Mouse (Mus musculus): ENCODE results near the gene Cd81. TPM values are rescaled to one million over a fixed set of nuclear protein-coding genes. Genes with fewer than 3 reads are reported as not detected.
A peak's percentile ranks its signal among the peaks of the same experiment; 100 is the strongest.

The Cd81 gene
- polyA plus RNA-seq (2015; fragmentation: Nextera tagmentation; extraction: Ambion mirVana): 439 and 445 TPM in 2 replicates

GRCm38 (mm10) chr7:143052626-143053007, at the start of gene Cd81:
Gene Cd81 (plus strand): TSS chr7:143052739.
- Histone ChIP-seq H3K27ac (replicated peaks) (peak within 1 kb of the TSS; percentile 86), H3K36me3 (no peaks in the 10 kb centered on the region), H3K9ac (peak within 1 kb of the TSS; percentile 95), H3K4me2 (peak within 1 kb of the TSS; percentile 71), H3K4me1 (replicated peaks) (peaks cover 50% of the 10 kb centered on the region), H3K4me3 (peak within 1 kb of the TSS; percentile 90), H3K9me3 (no peaks in the 10 kb centered on the region), H3K27me3 (no peaks in the 10 kb centered on the region)
- peak; percentile 74 for ATAC-seq (ENCODE audit: low FRiP score, low read depth)
- whole genome bisulfite sequencing: 0% methylated on average over 37 of the region's 37 CpGs

DNA sequence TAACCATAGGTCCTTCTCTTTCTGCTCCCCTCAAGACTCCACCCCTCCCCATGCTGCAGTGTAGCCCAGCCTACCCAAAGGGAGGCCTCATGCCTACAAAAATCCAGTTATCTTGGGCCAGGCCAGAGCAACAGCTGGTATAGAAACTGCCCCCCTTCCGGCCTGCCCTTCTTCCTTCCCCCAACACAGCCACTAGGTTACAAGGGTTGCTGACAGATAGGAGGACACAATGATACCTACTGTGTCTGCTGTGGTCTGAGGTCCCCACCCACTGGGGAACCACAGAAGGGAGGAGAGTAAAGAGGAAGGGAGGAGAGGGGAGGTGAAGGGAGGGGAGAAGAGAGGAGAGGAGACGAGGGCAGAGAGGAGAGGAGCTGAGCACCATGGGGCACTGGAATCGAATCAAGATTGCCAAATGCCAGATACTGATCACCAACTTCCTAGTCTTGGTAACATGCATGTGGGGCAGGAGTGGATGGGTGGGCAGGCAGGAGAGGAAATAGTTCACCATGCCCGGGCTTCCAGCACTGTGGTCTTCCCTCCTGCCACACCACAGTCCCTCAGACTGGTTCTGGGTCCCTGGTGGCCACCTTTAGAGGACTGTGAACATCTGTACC, 47.7 kb upstream of the Cd81 start, which contains the start of gene Tspan32:
TSS of gene Tspan32 (plus strand) at position 320 of the 617 bp plus-strand sequence.
- H3K9me3 ChIP-seq: no peaks in the 10 kb centered on the region
- no peak for ATAC-seq (ENCODE audit: low FRiP score, low read depth)
- H3K4me2 ChIP-seq: no peak within 1 kb of the TSS
- H3K9ac ChIP-seq: no peak within 1 kb of the TSS
- no peak within 1 kb of the TSS for H3K4me3 ChIP-seq
- no peaks in the 10 kb centered on the region for H3K36me3 ChIP-seq
- WGBS: 76% methylated on average over 4 of the region's 4 CpGs
- H3K4me1 ChIP-seq (replicated peaks): peaks cover 16% of the 10 kb centered on the region
- H3K27ac ChIP-seq (replicated peaks): no peak within 1 kb of the TSS
- H3K27me3 ChIP-seq: no peaks in the 10 kb centered on the region

GRCm38 (mm10) chr7:143005344-143006096, 47.0 kb upstream of the Cd81 start:
- no peak overlapping the region for H3K27ac ChIP-seq (replicated peaks)
- H3K9ac ChIP-seq: no peak overlapping the region
- H3K4me3 ChIP-seq: no peak overlapping the region
- WGBS: 88% methylated on average over 6 of the region's 6 CpGs
- no peaks in the 10 kb centered on the region for H3K9me3 ChIP-seq
- H3K4me1 ChIP-seq (replicated peaks): peaks cover 17% of the 10 kb centered on the region
- no peak overlapping the region for H3K4me2 ChIP-seq
- no peak for ATAC-seq (ENCODE audit: low FRiP score, low read depth)
- H3K36me3 ChIP-seq: no peaks in the 10 kb centered on the region
- H3K27me3 ChIP-seq: no peaks in the 10 kb centered on the region

DNA sequence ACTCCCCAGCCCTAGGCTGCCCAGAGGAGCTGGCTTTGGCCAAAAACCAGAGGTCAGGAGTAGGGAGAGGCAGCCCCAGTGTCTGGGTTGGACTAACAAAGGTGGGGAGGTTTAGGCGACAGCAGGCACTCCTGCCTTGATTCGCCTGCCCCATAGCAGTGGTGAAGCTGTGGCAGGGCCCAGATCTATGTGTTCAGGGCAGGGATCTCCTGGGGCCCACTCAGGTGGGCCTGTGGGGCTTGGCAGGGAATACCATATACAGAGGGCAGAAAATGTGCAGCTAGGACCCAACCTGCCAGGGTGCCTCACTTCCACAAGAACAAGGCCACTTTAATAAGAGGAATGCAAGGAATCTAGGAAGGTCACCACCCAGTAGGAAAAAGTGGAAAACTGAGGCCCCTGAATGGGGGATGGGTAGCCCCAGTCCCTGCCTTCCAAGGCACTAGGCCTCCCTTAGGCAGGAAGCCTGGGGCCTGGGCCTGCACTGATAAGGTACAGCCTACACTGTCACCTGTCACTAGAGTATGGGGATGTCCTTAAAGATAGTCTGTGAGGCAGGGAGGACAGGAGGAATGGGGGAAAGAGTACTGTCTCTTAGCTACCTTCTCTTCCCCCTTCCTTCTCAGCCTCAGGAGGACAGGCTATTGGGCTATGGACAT, 46.3 kb upstream of the Cd81 start:
- Histone ChIP-seq H3K9ac (no peak overlapping the region), H3K4me2 (no peak overlapping the region), H3K27ac (replicated peaks) (no peak overlapping the region), H3K27me3 (no peaks in the 10 kb centered on the region), H3K4me1 (replicated peaks) (peaks cover 17% of the 10 kb centered on the region), H3K36me3 (no peaks in the 10 kb centered on the region), H3K9me3 (no peaks in the 10 kb centered on the region), H3K4me3 (no peak overlapping the region)
- no peak for ATAC-seq (ENCODE audit: low FRiP score, low read depth)
- 70% methylated on average over 2 of the region's 2 CpGs for WGBS

DNA sequence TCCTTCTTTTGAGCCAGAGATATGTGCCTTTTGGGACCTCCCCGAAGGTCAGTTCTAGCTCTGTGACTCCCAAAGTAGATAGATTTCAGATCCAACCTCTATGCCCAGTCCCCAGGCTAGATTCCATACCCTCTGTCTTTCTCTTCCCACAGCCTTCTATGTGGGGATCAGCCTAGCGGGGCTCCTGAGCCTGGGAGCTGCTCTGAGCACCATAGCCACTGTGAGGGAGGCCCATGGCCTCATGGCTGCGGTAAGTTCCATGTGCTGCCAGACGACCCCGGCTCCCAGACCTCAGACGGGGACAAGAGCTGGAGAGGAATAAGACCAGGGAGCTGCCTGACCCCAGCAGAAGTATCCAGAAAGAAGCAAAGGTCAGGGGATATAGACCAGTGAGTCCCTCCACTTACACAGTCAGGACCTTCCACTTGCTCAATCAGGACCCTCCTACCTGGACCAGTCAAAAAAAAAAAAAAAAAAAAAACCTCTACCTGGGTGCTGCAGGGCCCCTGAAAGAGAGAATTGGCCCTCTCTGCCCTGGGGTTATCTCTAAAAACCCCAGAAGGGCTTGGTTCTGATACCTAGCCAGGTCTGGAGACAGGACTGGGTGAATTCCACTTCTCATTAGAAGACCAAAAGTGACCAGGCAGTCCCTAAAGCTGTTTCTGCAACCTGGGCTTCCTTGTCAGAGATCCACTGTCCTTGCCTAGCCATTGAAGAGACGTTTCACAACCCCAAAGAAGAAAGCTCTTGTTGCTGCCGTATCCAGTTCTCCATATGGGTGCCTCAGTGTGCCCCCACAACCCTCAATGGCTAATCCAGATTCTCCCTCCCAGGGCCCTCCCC, 45.6 kb upstream of the Cd81 start:
- H3K27me3 ChIP-seq: no peaks in the 10 kb centered on the region
- H3K9me3 ChIP-seq: no peaks in the 10 kb centered on the region
- H3K4me3 ChIP-seq: no peak overlapping the region
- no peak overlapping the region for H3K4me2 ChIP-seq
- H3K36me3 ChIP-seq: no peaks in the 10 kb centered on the region
- H3K9ac ChIP-seq: no peak overlapping the region
- WGBS: 91% methylated on average over 8 of the region's 8 CpGs
- no peak overlapping the region for H3K27ac ChIP-seq (replicated peaks)
- peaks cover 18% of the 10 kb centered on the region for H3K4me1 ChIP-seq (replicated peaks)
- ATAC-seq (ENCODE audit: low FRiP score, low read depth): no peak

- peak overlapping the region; percentile 72 for H3K27ac ChIP-seq (replicated peaks)
- H3K4me3 ChIP-seq: no peak overlapping the region
- WGBS: 34% methylated on average over 17 of the region's 17 CpGs
- peaks cover 24% of the 10 kb centered on the region for H3K4me1 ChIP-seq (replicated peaks)
- no peak overlapping the region for H3K4me2 ChIP-seq
- no peak overlapping the region for H3K9ac ChIP-seq
- ATAC-seq (ENCODE audit: low FRiP score, low read depth): peak; percentile 72
- no peaks in the 10 kb centered on the region for H3K36me3 ChIP-seq
- no peaks in the 10 kb centered on the region for H3K27me3 ChIP-seq
- no peaks in the 10 kb centered on the region for H3K9me3 ChIP-seq
Observed at GRCm38 (mm10) chr7:143007599-143008369, 44.8 kb upstream of the Cd81 start.

- Histone ChIP-seq H3K4me3 (no peak overlapping the region), H3K9ac (no peak overlapping the region)
- 60% methylated on average over 8 of the region's 8 CpGs for WGBS
Observed at GRCm38 (mm10) chr7:143008370-143008926, 44.1 kb upstream of the Cd81 start.

GRCm38 (mm10) chr7:143008996-143009665, 43.4 kb upstream of the Cd81 start:
- no peak for ATAC-seq (ENCODE audit: low FRiP score, low read depth)
- no peaks in the 10 kb centered on the region for H3K9me3 ChIP-seq
- H3K36me3 ChIP-seq: no peaks in the 10 kb centered on the region
- peak overlapping the region; percentile 72 for H3K27ac ChIP-seq (replicated peaks)
- H3K27me3 ChIP-seq: no peaks in the 10 kb centered on the region
- no peak overlapping the region for H3K4me3 ChIP-seq
- peaks cover 37% of the 10 kb centered on the region for H3K4me1 ChIP-seq (replicated peaks)
- no peak overlapping the region for H3K4me2 ChIP-seq
- no peak overlapping the region for H3K9ac ChIP-seq
- WGBS: 44% methylated on average over 4 of the region's 4 CpGs

More at GRCm38 (mm10) chr7:143008370-143008926, 44.1 kb upstream of the Cd81 start:
- peak overlapping the region; percentile 72 for H3K27ac ChIP-seq (replicated peaks)
- H3K9me3 ChIP-seq: no peaks in the 10 kb centered on the region
- H3K4me2 ChIP-seq: no peak overlapping the region
- peaks cover 30% of the 10 kb centered on the region for H3K4me1 ChIP-seq (replicated peaks)
- no peaks in the 10 kb centered on the region for H3K27me3 ChIP-seq
- no peaks in the 10 kb centered on the region for H3K36me3 ChIP-seq
- ATAC-seq (ENCODE audit: low FRiP score, low read depth): peak; percentile 24; the same call in 1 of the 2 replicates

GRCm38 (mm10) chr7:143009996-143010395, 42.5 kb upstream of the Cd81 start:
- no peak for ATAC-seq (ENCODE audit: low FRiP score, low read depth)
- no peak overlapping the region for H3K9ac ChIP-seq
- H3K4me3 ChIP-seq: no peak overlapping the region
- no peak overlapping the region for H3K27ac ChIP-seq (replicated peaks)
- H3K9me3 ChIP-seq: no peaks in the 10 kb centered on the region
- WGBS: 88% methylated on average over 4 of the region's 4 CpGs
- H3K4me2 ChIP-seq: no peak overlapping the region
- peaks cover 40% of the 10 kb centered on the region for H3K4me1 ChIP-seq (replicated peaks)
- no peaks in the 10 kb centered on the region for H3K36me3 ChIP-seq
- no peaks in the 10 kb centered on the region for H3K27me3 ChIP-seq

GRCm38 (mm10) chr7:143011226-143011625, 41.3 kb upstream of the Cd81 start:
- no peak overlapping the region for H3K4me3 ChIP-seq
- H3K27me3 ChIP-seq: no peaks in the 10 kb centered on the region
- no peak overlapping the region for H3K9ac ChIP-seq
- WGBS: 100% methylated on average over 1 of the region's 1 CpGs
- H3K9me3 ChIP-seq: no peaks in the 10 kb centered on the region
- H3K27ac ChIP-seq (replicated peaks): no peak overlapping the region
- no peak overlapping the region for H3K4me2 ChIP-seq
- peaks cover 51% of the 10 kb centered on the region for H3K4me1 ChIP-seq (replicated peaks)
- ATAC-seq (ENCODE audit: low FRiP score, low read depth): no peak
- no peaks in the 10 kb centered on the region for H3K36me3 ChIP-seq
